Mouse (Mus musculus): ENCODE data around the gene Wrap73. TPM values are rescaled to one million over a fixed set of nuclear protein-coding genes. Genes with fewer than 3 reads are reported as not detected.
A peak's percentile ranks its signal among the peaks of the same experiment; 100 is the strongest.

Wrap73 gene
- total RNA-seq (2021), result 10 to 100 TPM; 20.3 to 22.6 TPM
- long read RNA-seq, experiment 1, transcript Wrap73-201 (12 exons, 1,598 nt), result major isoform, 27 of 32 reads
- long read RNA-seq, experiment 1, partial matches to known transcripts, result 4 of 32 reads
- long read RNA-seq, experiment 1, other reads (novel, unspliced or antisense), result 1 of 32 reads
- long read RNA-seq, experiment 2, transcript Wrap73-201 (12 exons, 1,598 nt), result major isoform, 6 of 10 reads
- long read RNA-seq, experiment 2, partial matches to known transcripts, result 2 of 10 reads
- long read RNA-seq, experiment 2, other reads (novel, unspliced or antisense), result 2 of 10 reads

DNA sequence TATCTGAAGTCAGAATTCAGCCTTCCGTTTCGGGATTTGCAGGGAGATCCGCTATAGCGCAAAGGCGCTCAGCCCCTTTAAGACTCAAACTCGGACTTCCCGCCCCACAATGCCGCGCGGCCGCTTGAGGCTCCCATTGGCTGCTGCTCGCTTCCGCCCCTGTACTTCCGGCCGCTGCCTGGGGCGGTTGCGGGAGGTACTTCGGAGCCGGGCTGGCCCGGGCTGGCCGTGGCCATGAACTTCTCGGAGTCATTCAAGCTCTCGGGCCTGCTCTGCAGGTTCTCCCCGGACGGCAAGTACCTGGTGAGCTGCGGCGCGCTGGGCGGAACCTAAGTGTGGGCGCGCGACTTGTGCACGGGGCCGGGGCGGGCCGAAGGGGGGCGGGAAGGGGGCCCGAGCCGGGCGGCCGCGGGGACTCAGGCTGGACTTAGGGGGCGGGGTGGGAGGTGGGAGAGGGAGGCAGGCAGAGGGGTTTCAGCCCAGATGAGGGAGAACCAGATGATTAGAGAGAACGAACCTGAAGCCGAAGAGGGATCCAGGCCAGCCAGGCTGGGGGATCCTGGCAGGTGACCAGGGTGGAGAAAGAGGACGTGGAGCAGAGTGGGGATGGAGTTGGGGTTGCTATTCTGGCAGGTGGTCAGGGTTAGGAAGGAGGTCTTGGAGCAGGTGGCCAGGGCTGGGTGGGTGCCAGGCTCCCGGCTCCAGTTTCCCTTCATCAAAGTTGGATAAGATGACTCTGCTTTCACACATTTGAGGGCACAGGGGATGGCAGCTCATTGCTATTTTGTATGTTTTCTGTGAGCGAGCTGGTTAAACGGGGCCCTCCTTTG, at the start of gene Wrap73:
Gene Wrap73, plus strand, starts transcription at position 162 of the 830 bp plus-strand sequence.
- DNase-seq, result peak; percentile 91 to 94

DNA sequence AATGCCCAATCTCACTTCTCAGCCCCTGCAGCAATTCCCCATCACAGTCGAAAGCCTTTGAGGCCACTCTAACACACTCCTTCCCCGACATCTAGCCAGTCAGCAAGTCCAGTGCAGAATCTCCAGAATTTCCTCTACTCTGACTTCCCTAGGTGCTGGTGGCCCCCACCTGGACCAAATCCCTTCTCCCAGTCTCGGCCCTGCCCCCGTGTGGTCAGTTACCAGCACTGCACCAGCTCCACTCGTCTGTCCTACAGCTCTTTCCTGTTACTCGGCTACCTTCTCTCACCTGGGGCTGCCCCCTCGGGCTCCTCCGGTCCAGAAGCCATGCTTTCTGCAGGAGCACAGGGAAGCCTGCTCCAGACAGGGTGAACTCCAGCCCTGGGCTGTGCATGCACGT, 49.0 kb upstream of the Wrap73 start:
- peak; percentile 38 to 50 for DNase-seq

DNA sequence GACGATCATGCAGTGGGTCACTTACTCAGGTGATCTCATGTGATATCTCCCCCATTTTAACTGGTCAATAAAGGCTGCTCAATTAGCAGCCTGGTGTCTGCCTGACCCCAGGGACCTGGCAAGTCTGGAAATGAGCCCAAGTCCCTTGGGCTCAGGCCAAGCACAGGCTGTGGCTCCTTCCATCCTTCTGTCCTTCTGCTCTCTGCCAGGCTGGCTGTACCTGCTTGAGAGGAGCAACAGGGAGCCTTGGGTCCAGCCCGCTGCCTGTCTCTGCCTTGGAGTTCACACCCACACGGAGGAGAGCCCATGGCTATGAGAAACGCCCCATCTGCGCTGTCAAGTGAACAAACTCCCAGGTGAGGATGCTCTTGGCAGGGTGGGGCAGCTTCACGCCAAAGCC, 46.1 kb upstream of the Wrap73 start:
- DNase-seq, result no peak

DNA sequence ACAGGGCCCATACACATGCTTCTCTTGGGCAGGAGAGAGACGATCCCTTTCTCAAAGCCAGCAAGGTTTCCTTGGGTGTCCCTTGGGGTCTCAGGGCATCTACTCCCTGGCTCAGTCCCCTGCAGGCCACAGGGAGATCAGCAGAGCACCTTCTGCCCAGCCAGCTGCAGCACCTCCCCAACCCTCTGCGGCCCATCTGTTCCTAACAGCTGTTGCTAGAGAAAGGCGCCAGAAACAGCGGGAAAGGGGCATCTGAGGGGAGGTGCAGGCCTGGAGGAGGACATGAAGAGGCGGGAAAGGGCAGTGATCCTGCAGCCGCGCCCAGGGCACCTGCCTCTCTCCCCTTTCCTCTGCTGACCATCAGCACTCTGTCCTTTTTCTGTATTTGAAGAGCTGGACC, 42.8 kb upstream of the Wrap73 start:
- no peak for DNase-seq

DNA sequence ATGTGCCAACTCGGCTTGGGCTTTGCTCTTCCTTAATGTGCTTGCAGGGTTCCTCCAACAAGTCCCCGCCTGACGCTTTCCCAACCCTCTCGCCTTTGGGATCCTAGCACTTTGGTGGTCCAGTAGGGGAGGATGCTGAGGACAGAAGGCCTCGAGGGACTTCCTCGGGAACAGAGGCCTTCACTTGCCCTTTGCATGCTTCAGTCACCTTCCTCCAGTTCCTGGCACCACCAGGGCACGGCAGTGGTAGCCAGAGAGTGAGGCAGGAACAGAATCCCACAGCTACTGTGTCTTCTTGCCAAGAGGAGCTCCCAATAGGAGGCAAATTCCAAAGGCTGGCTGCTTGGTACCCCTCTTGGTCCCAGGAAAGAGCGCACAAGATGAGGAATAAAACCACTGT, 38.8 kb upstream of the Wrap73 start:
- DNase-seq, result no peak

DNA sequence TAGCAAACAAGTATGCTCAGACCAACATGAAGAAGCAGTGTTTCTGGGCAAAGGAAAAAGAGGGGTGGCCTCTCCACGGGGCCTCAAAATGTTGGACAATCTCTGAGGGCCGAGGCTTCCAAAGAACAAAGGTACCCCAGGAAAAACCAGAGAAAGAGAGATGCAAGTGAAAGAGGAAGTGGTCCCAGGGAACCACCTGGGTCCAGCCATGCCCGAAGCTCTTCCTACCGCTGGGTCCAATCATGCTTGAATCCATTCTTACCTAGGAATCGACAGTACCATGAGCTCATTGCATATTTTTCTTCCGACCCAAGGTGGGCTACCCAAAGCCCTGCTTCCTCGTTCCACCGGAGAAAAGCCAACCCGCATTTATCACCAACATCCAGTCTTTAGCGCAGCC, 38.3 kb upstream of the Wrap73 start:
- DNase-seq, result no peak

DNA sequence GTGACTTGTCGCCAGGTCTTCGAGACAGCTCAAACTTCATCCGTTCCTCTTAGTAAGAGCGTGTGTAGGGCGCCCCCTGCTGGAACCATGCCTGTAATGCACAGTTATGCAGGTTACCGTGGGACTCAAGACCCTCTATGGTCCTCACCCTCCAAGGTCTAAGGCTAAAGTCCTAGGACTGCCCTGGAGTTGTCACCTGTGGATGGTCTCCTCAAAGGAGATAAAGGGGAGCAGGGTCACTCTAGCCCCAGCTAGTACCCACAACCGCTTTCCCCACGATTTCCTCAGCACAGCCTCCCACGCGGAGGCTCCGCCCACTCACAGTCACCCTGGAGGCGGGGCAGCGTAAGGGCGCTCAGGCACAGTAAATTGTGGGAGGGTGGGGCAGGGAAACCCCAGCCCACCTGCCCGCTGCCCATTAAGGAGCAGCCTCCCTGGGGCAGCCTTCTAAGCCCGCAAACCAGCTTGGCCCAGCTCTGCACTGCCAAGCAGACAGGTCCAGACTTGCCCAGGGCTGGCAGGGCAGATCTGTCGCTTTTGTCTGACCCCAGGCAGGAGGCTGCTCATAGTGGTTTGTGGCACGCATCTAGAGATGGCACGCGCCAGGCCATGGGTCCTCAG, 36.7 kb upstream of the Wrap73 start:
- DNase-seq, result peak; percentile 55 to 65

DNA sequence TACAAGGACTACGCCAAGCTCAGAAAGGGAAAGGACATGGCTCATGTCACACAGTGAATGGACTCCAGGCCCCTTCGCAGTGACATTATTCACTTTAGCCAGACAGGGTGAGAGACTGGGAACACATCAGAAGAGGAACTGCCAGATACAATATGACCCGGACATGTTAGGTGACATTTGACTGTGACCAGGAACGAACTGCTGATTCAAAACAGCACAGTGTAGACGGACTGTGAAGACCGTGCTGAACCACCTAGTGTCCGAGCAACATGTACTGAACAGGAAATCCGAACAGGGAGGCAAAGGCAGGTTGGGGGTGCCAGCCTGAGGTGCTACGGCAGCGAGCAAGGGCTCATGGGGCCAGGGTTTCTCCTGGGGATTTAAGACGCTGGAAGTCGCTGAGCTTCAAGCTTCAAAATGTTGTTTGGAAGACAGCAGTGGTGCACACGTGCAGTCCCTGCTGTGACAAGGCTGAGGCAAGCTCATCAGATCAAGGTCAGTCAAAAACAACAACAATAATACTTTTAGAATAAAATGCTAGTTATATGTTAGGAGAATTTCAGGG, 35.6 kb upstream of the Wrap73 start:
- no peak for DNase-seq

DNA sequence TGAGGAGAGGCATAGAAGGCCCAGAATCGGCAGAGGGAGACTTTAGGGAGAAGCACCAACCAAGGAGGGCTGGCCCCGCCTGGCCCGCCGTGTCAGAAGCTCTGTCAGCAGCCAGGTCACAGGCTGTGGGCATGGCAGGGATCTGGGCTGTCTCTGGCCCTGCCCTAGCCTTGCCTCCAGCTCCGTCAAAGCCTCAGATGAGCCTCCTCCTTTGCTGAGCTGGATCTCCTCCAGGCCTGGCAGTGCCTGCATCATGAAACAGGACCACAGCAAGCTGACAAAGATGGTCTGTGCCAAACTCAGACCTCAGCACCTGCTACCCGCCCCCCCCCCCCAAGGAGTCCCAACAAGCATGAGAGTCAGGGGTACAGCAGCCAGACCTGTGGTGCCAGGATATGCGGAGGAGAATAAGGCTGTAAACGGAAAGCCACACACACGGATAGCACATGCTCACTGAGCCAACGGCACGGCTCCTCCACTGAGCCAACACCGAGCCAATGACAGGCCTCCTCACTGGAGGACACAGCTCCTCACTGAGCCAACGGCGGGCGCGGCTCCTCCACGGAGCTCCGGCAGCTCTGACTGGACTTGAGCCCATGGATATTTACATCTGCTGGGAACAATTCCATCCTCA, 32.8 kb upstream of the Wrap73 start:
- no peak for DNase-seq

DNA sequence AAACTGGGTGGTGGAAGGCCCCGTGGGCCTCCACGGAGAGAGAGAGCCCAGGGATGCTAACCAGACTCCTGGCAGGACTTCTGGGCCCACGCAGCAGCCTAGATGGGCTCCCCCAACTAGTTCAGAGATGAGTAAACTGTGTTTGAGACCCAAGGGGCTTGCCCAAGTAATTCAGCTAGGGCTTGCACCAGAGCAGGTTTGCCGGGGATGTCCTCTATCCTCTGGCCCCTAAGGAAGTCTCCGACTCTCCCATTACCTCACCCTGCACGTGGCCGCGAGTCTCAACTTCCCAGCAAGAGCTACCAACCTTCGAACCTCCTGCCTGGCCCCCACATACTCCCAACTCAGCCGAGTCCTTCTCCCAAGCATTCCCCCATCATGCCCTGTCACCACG, 32.3 kb upstream of the Wrap73 start:
- DNase-seq, result no peak

DNA sequence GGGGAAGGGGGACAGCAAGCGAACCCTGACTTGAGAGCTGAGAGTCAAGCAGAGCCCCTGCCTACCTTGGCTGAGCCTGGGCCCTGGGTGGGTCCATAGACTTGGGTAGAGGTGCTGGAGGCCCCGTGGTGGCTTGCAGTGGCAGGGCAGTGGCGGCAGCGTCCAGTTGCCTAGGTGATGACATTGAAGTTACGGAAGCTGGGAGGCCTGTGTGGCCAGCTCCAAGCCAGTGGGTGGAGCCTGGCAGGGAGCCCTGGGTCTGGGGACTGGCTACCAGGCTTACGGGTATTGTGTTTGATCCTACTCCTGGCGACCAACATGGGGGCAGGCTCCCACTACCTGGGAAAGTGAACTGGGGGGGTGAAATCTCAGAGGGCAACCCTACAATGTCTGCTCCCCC, 25.8 kb upstream of the Wrap73 start:
- peak; percentile 50 to 65 for DNase-seq

DNA sequence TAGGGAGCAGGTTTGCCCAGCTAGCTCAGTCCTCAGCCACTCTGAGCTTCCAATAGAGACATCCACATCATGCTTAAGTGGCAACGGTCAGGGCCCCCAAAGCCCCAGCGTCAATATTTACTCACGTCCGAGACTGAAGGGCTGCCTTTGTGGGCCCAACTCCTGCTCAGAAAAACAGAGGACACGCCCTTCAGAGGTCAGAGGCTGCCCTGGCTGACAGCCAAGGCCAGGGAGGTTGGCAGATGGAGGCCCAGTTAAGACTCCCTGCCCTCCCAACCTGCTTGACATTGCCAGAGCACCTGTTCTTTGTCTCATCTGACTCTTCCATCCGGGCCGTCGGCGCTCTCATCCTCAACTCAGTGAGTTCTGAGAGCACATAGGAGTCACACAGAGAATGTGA, 23.4 kb upstream of the Wrap73 start:
- DNase-seq, result no peak

DNA sequence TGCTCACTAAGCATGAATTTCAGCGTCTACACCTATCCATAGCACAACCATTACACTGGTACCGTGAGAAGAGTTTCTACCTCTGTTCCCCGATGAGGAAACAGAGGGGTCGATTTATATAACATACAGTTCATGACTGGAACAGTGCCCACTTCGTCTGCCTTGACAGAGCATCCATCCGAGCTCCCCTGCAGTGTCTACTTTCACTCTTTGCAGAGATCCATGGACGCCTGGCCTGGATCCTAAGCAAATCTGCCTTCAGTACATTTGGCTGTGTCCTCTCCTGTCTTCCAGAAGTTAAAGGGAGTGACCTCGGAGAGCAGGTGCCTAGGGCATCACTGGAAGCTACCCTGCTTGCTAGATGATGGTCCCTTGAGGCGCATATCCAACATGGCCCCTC, 23.0 kb upstream of the Wrap73 start:
- DNase-seq, result no peak

DNA sequence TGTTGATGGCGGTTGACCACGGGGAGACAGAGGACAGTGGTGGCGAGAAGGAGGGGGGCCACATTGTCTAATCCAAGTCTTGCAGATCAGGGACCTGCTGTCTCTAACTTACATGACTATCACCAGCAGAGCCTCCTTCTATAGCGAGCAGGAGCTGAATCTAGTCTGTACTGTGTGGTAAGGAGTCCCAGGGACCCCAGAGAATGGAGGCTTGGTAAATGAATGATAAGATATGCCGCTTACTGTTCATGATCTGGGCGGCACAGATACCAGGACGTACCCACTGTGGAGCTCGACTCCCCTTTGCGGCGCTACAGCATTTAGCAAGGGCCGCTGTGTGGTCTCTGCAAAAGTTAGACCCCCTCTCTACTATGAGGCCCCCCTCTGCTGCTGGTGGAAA, 20.4 kb upstream of the Wrap73 start:
- DNase-seq, result no peak

DNA sequence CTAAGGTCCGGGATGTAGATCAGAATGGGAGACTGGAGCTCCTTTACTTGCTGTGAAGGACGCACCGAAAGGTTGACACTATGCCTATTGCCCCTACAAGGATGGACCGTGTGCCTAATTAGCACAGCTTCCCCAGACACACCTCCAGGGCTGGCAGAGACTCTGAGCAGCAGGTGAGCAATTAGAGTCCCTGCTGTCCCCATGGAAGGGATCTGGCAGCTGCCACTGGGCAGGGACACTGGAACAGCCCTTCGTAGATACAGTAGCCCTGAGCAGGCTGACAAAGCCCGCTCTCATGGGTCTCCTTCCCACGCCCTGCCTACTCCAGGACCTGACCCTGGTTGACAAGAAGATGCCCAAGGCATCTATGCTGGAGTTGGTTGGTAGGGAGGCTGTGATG, 19.8 kb upstream of the Wrap73 start:
- DNase-seq, result no peak

DNA sequence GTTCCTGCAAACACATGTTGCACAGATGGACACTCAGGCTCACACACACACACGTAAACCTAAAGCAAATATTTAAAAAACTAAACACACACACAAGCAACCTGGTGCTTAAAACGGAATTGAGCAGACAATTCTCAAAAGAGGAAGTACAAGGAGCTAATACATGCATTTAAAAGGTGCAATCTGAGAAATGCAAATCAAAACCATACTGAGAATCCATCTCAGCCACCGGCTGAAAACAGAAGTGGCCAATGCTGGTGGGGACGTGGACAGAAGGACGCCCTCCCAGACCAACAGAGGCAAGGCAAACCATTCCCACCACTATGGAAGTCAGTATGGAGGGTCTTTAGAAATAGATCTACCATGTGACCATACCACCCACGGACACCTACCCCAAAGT, 18.6 kb upstream of the Wrap73 start:
- DNase-seq, result no peak

DNA sequence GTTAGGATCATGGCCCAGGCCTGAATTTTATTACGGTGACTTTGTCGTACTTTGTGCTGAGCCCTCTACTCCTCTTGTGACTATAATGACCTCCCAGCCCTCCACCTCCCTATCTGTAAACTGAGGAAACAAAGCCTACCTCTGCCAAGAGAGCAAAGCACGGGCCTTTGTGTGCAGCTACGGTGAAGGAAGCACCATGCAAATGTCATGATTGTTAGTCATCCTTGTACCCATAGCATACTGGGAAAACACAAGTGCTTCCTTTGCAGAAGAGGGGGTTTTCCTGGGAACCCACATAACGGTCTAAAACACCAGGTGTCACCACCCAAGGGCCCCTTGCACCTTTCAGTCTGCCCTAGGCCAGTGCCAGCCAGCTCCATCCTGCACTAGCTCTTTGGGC, 17.0 kb upstream of the Wrap73 start:
- no peak for DNase-seq

DNA sequence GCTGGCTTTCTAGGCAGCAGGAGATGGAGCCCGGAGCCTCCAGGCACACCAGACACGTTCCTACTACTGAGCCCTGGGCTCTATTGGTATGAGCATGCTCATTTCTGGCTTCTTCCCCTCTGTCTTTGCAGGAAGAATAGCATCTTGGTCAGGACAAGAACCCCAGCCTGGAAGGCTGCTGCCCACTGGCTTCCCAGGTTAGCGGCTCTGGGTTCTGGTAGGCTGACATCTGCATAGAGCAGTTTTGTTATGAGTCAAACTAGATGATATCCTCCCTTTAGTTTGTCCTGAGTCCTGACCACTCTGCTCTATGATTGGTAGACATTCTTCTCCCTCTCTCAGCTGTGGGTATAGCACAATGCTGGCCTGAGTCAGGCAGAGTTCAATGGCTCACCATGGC, 14.9 kb upstream of the Wrap73 start:
- DNase-seq, result no peak

DNA sequence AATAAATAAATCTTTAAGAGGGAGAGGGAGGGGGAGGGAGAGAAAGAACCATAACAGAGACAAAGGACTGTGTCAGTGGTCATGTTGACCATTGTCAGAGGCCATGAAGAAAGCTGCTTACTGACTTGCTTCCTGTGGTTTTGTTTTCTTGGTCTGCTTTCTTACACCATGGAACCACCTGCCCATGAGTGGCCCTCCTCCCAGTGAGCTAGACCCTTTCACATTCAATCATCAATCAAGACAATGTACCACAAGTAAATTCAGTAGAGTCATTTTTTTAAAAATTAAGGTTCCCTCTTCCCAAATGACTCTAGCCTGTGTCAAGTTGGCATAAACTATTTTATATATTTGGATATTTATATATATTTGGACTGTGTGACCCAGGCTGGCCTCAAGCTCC, 12.2 kb upstream of the Wrap73 start:
- DNase-seq, result no peak

DNA sequence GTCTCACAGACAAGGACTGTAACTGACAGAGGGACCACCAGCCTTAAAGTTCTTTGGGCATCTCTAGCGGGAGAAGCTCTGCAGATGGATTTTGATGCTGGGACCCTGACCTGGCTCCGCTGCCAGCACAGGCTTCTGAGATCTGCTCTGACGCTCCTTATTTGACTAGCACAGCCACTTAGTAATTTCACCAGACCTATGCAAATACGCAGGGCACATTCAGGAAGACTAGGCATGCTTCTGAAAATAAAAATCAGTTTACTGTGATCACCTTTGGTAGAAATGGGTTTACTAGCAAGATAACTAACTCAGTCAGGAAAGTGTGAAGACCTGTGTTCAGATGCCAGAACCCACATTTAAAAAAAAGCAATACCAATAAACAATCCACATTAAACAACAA, 10.3 kb upstream of the Wrap73 start:
- DNase-seq, result no peak

DNA sequence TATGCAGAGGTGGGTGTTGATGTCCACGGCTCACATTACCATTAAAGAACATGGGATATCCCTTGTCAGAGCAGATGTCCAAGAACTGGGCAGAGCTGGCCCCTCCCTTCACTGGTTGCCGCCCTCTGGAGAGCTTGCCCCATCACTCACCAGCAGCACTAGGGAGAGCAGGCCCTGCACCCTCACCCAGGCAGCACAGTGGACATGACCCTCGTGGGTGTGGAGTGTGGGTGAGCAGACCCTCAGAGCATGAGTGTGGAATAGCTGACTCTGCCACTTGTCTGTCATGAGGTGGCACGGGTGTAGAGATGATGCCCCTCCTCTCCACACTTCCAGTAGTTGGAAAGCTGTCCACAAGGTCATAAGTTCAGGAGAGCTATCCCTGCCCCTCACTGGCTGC, 7.4 kb upstream of the Wrap73 start:
- no peak for DNase-seq

DNA sequence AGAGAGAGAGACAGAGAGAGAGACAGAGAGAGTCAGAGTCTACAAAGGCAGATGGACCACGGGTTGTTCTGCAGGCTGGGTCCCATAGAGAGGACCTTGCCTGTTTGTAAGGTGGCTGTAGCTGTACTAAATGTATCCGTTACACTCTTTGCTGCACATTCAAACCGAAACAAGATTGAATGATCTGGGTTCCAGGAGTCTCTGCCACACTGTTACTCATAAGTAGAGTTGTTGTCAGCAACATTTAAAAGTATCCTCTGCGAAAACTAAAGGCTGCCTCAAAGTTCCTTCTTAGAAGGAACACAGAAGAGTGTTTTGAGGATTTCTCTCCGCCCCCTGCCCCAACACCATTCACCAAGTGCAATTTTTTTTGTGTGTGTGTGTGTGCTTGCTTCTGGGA, 5.0 kb upstream of the Wrap73 start:
- DNase-seq, result no peak
